ENCODE assay signal across 11 mouse cellular contexts in the genomic region with DNA sequence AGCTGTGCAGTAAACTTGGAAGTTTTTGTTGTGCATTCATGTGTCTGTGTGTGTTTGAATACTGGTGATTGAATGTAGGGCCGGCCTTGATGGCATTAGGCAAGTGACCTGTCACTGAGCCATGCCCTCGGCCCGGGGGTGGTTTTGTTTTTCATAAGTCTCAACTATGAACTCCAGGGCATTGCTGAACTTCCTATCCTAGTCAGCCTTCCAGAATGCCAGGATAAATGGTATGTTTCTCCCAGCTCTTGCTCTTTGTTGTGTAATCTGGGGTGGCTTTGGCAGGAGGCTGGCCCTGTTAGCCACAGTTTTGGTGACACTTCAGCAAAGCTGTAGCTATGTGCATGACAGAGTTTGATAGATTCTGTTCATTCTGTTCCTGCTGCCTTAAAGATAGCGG. TPM values are rescaled to one million over a fixed set of nuclear protein-coding genes. Genes with fewer than 3 reads are reported as not detected.
A peak's percentile ranks its signal among the peaks of the same experiment; 100 is the strongest.
DNase-seq lines count a peak whose midpoint lies in the region; ATAC-seq and TF ChIP-seq lines count a peak whose summit lies in the region.
"Had no signal": no experiment of that assay in that cellular context is flagged by ENCODE, and none has a peak within 500 bp of the region (broad histone marks: within the 10 kb centered on the region; RNA-seq: fewer than 3 reads in every experiment).

No protein-coding gene starts in this region.

- peaks cover 23 to 68% of the 10 kb centered on the region in 2 experiments for H3K4me1 ChIP-seq in heart, embryonic 14.5 days (ENCODE audit: control insufficient read depth in 2 of 2, insufficient read depth in 2 of 2, low read length in 2 of 2)
- H3K4me1 ChIP-seq in heart, embryonic 10.5 days, result peaks cover 63% of the 10 kb centered on the region
- peaks cover 16% of the 10 kb centered on the region for H3K4me1 ChIP-seq in testis, adult 2 months (ENCODE audit: control insufficient read depth, insufficient read depth, low read length)
- peaks cover 47% of the 10 kb centered on the region for H3K4me1 ChIP-seq in intestine, embryonic 16.5 days (ENCODE audit: control insufficient read depth, insufficient read depth, low read length)
- 0 out of 2 replicates have a peak, but pooled peaks cover 4% of the 10 kb centered on the region for H3K4me1 ChIP-seq in stomach, postnatal 0 days (replicated peaks; ENCODE audit: control insufficient read depth, insufficient read depth)

- no peak overlapping the region for H3K4me3 ChIP-seq in heart, embryonic 14.5 days (ENCODE audit: control insufficient read depth in 1 of 2, insufficient read depth in 1 of 2, low read depth in 1 of 2, low read length in 2 of 2)
- no peak overlapping the region for H3K4me3 ChIP-seq in heart, embryonic 10.5 days
- H3K4me3 ChIP-seq in testis, adult 2 months (ENCODE audit: control insufficient read depth, low read depth, low read length), result peak overlapping the region; percentile 42
- H3K4me3 ChIP-seq in intestine, embryonic 16.5 days (ENCODE audit: low read length), result no peak overlapping the region
- H3K4me3 ChIP-seq in stomach, postnatal 0 days (ENCODE audit: low read depth, low read length), result no peak overlapping the region
- H3K4me3 ChIP-seq: hindbrain, embryonic 10.5 days had no signal

- no peak overlapping the region for H3K9ac ChIP-seq in heart, embryonic 14.5 days (ENCODE audit: low read length)
- H3K9ac ChIP-seq in intestine, embryonic 16.5 days (ENCODE audit: low read depth, low read length), result peak overlapping the region; percentile 36
- H3K9ac ChIP-seq in stomach, postnatal 0 days (ENCODE audit: low read length), result no peak overlapping the region

- no peaks in the 10 kb centered on the region for H3K27me3 ChIP-seq in heart, embryonic 14.5 days (ENCODE audit: control insufficient read depth, insufficient read depth, low read length)
- H3K27me3 ChIP-seq in heart, embryonic 10.5 days (ENCODE audit: insufficient read depth, poor library complexity, severe bottlenecking), result no peaks in the 10 kb centered on the region
- H3K27me3 ChIP-seq in testis, adult 2 months (ENCODE audit: control insufficient read depth, insufficient read depth, low read length), result no peaks in the 10 kb centered on the region
- H3K27me3 ChIP-seq in intestine, embryonic 16.5 days (replicated peaks; ENCODE audit: control insufficient read depth, insufficient read depth, low read length), result no peaks in the 10 kb centered on the region
- no peaks in the 10 kb centered on the region for H3K27me3 ChIP-seq in stomach, postnatal 0 days (ENCODE audit: control insufficient read depth, insufficient read depth, low read length)

- no peaks in the 10 kb centered on the region for H3K9me3 ChIP-seq in heart, embryonic 14.5 days (ENCODE audit: control insufficient read depth, low read length)
- no peaks in the 10 kb centered on the region for H3K9me3 ChIP-seq in heart, embryonic 10.5 days
- no peaks in the 10 kb centered on the region for H3K9me3 ChIP-seq in intestine, embryonic 16.5 days (ENCODE audit: control insufficient read depth, low read length)
- no peaks in the 10 kb centered on the region for H3K9me3 ChIP-seq in stomach, postnatal 0 days (ENCODE audit: control insufficient read depth, low read length)
- H3K9me3 ChIP-seq: hindbrain, embryonic 10.5 days had no signal

- TF ChIP-seq EP300 in stomach, postnatal 0 days (optimal IDR thresholded peaks at IDR 0.05), result no peak

- 0 out of 4 replicates have a peak overlapping the region, but pooled peaks of 1 of the 2 experiments have one; percentile 17 for H3K27ac ChIP-seq in heart, embryonic 14.5 days (replicated peaks in 1 of 2; ENCODE audit: control insufficient read depth in 1 of 2, insufficient read depth in 1 of 2, low read depth in 2 of 2, low read length in 2 of 2)
- H3K27ac ChIP-seq in heart, embryonic 10.5 days, result no peak overlapping the region
- peak overlapping the region; percentile 39 for H3K27ac ChIP-seq in testis, adult 2 months (ENCODE audit: control insufficient read depth, insufficient read depth, low read depth, low read length)
- H3K27ac ChIP-seq in intestine, embryonic 16.5 days (ENCODE audit: low read length), result 0 out of 2 replicates have a peak overlapping the region, but pooled peaks have one; percentile 15
- H3K27ac ChIP-seq in stomach, postnatal 0 days (replicated peaks), result peak overlapping the region; percentile 49
- H3K27ac ChIP-seq: hindbrain, embryonic 10.5 days had no signal

- no peak for TF ChIP-seq CTCF in testis, adult 2 months (IDR thresholded peaks at IDR 0.05; ENCODE audit: control insufficient read depth, insufficient read depth, insufficient replicate concordance, low read depth, low read length)
- TF ChIP-seq CTCF in stomach, postnatal 0 days (IDR thresholded peaks at IDR 0.05; ENCODE audit: low read depth), result no peak

- DNase-seq in heart, embryonic 10.5 days (ENCODE audit: low spot score), result no peak
- no peak for DNase-seq in testis, postnatal 14 days (ENCODE audit: low spot score)
- no peak for DNase-seq in stomach, postnatal 0 days (ENCODE audit: low spot score)
- DNase-seq in neural tube, embryonic 10.5 days (ENCODE audit: extremely low spot score, low spot score), result no peak
- no peak for DNase-seq in left cerebral cortex, adult 18-20 months (ENCODE audit: low spot score in 2 of 2)
- DNase-seq: cerebellum, adult 11 months; gastrocnemius, postnatal 14 days had no signal

- H3K36me3 ChIP-seq in heart, embryonic 14.5 days (ENCODE audit: control insufficient read depth, insufficient read depth, low read length), result peaks cover 4% of the 10 kb centered on the region
- H3K36me3 ChIP-seq in heart, embryonic 10.5 days, result peaks cover 9% of the 10 kb centered on the region
- H3K36me3 ChIP-seq in testis, adult 2 months (ENCODE audit: control insufficient read depth, insufficient read depth, low read length), result no peaks in the 10 kb centered on the region; the same call in 1 of the 2 replicates
- no peaks in the 10 kb centered on the region for H3K36me3 ChIP-seq in intestine, embryonic 16.5 days (ENCODE audit: control insufficient read depth, insufficient read depth, low read length)
- no peaks in the 10 kb centered on the region for H3K36me3 ChIP-seq in stomach, postnatal 0 days (ENCODE audit: control insufficient read depth, insufficient read depth, low read length)

- H3K4me2 ChIP-seq in heart, embryonic 14.5 days (ENCODE audit: low read length), result peak overlapping the region; percentile 52; the same call in 1 of the 2 replicates
- peak overlapping the region; percentile 22 for H3K4me2 ChIP-seq in intestine, embryonic 16.5 days (ENCODE audit: low read depth, low read length)
- peak overlapping the region; percentile 6; the same call in 1 of the 2 replicates for H3K4me2 ChIP-seq in stomach, postnatal 0 days (replicated peaks; ENCODE audit: low read depth)

- 66% methylated on average over 4 of the region's 4 CpGs for WGBS in heart, embryonic 14.5 days
- WGBS in heart, embryonic 10.5 days, result 69% methylated on average over 4 of the region's 4 CpGs
- WGBS in intestine, embryonic 16.5 days, result 68% methylated on average over 4 of the region's 4 CpGs
- WGBS in stomach, postnatal 0 days, result 28% methylated on average over 4 of the region's 4 CpGs

- ATAC-seq in heart, embryonic 14.5 days (ENCODE audit: insufficient number of reproducible peaks, insufficient read depth, low FRiP score, low read depth), result no peak
- no peak for ATAC-seq in intestine, embryonic 16.5 days
- no peak for ATAC-seq in stomach, postnatal 0 days (ENCODE audit: low FRiP score, low TSS enrichment)

- TF ChIP-seq POLR2A in testis, adult 2 months (IDR thresholded peaks at IDR 0.05; ENCODE audit: control insufficient read depth, low read depth, low read length), result no peak

RNA-seq across cellular contexts. Expression of a gene that starts 4.2 kb away (rescaled TPM):
- 235 and 239 TPM in 2 replicates for polyA plus RNA-seq in heart, embryonic 14.5 days (2014; fragmentation: Nextera tagmentation; extraction: Ambion mirVana)
- 295 and 308 TPM in 2 replicates for polyA plus RNA-seq in heart, embryonic 10.5 days (2016; fragmentation: Nextera tagmentation; extraction: Ambion mirVana)
- polyA plus RNA-seq in testis, adult 2 months (2012; rRNA removed), result 734 and 786 TPM in 2 replicates
- 726 and 829 TPM in 2 replicates for polyA plus RNA-seq in intestine, embryonic 16.5 days (2015; fragmentation: Nextera tagmentation; extraction: Ambion mirVana)
- polyA plus RNA-seq in stomach, postnatal 0 days (2015; fragmentation: Nextera tagmentation; extraction: Ambion mirVana), result 469 and 479 TPM in 2 replicates
- total RNA-seq in left cerebral cortex, adult 18-20 months (2021), result 100 to 1,000 TPM; 331 to 338 TPM

RNA-seq across cellular contexts. Expression of a gene that starts 26.6 kb away (rescaled TPM):
- polyA plus RNA-seq in heart, embryonic 14.5 days (2014; fragmentation: Nextera tagmentation; extraction: Ambion mirVana), result 14.4 and 15.0 TPM in 2 replicates
- 14.3 and 17.5 TPM in 2 replicates for polyA plus RNA-seq in heart, embryonic 10.5 days (2016; fragmentation: Nextera tagmentation; extraction: Ambion mirVana)
- polyA plus RNA-seq in testis, adult 2 months (2012; rRNA removed), result 14.3 and 15.3 TPM in 2 replicates
- 10.6 and 10.8 TPM in 2 replicates for polyA plus RNA-seq in intestine, embryonic 16.5 days (2015; fragmentation: Nextera tagmentation; extraction: Ambion mirVana)
- 8.0 and 8.6 TPM in 2 replicates for polyA plus RNA-seq in stomach, postnatal 0 days (2015; fragmentation: Nextera tagmentation; extraction: Ambion mirVana)
- total RNA-seq in left cerebral cortex, adult 18-20 months (2021), result 1 to 10 TPM; 8.5 to 9.6 TPM
